Mouse (Mus musculus) stomach, postnatal 0 days (tissue): ENCODE measurements around the gene Slc35d3.

ENCODE experiments used
- CTCF ChIP-seq: IDR thresholded peaks from 2 replicates; pipeline ENCODE4 v1.5.1; 2016; ENCODE audit warnings: antibody characterized with exemption, low read depth, mild to moderate bottlenecking, moderate library complexity
- EP300 ChIP-seq: optimal IDR thresholded peaks from 2 replicates; pipeline ENCODE3; 2016; ENCODE audit warnings: antibody characterized with exemption

DNA sequence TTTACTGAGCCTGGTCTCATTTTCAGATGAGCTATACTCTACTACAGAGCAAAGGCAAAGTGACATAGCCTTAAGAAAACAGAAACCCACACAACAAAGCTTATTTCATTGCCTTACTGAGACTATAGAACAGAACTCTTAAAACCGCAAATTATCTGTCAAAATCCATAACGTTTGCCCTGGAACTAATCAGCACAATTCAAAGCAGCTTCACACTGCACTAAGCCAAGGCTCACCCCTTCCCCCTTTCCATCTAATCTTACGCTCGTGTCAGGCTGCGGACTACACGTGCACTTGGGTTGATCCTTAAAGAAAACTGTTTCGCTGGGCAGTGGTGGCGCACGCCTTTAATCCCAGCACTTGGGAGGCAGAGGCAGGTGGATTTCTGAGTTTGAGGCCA, 26.4 kb upstream of the Slc35d3 start:
- TF ChIP-seq EP300 (no peak), CTCF (no peak)
